Mouse (Mus musculus) heart, adult 2 months (tissue): ENCODE data around the gene Nav1.

Experiments
- EP300 ChIP-seq: fragments of 200-500 bp; IDR thresholded peaks from 2 replicates; pipeline ENCODE4 v1.6.1; 2011; ENCODE audit warnings: low read depth, low read length, control low read depth; ENCODE audit not compliant: insufficient read depth
- POLR2A ChIP-seq: fragments of 200-500 bp; IDR thresholded peaks from 2 replicates; pipeline ENCODE4 v1.6.1; 2011; ENCODE audit warnings: mild to moderate bottlenecking, low read depth, low read length, control low read depth; ENCODE audit not compliant: insufficient read depth

DNA sequence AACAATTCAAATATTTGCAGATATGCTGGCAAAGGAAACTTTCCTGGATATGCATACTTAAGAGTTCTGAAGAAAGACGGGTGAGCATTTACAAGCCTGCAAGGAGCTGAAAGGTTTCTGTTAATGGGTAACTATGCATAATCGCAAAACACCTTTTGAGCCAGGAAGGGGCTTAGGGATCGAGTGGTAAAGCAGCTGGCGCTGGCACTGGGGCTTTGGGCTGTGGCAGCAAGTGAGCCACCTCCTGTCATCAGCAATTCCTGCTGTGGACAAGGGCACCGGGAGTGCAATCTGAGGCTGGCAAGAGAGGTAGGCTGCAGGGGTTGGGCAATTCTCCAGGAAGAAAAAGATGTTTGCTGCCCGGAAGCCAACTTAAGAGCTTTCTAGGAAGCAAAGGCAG, 49.1 kb downstream of the Nav1 start:
- TF ChIP-seq EP300 (0 out of 2 replicates have a peak, but pooled peaks have one; percentile 14), POLR2A (no peak)
